Mouse (Mus musculus) hindbrain, postnatal 0 days (tissue): ENCODE measurements at regions not wholly inside any gene's neighbourhood (a gene's known extent, or its start where the extent isn't known, plus 50 kb on each side); places are given as distances from the start of the nearest gene placed in this dataset.

Experiments
- ATAC-seq: fragments of 200-750 bp; cut with Nextera tagmentation; 2 replicates; pipeline ENCODE4 v1.8.0; 2017; ENCODE audit warnings: mild to moderate bottlenecking, moderate TSS enrichment, moderate library complexity
- DNase-seq: peaks from one replicate; pipeline ENCODE4 v3.0.0-alpha.2; 2015; ENCODE audit warnings: low spot score
- H3K27ac ChIP-seq: fragments of 300-500 bp; sonication (generic); 2 replicates; pipeline ENCODE4 v1.5.1; 2014; ENCODE audit warnings: mild to moderate bottlenecking
- H3K27me3 ChIP-seq: fragments of 300-500 bp; sonication (generic); 2 replicates; pipeline ENCODE4 v1.6.1; 2014; ENCODE audit warnings: low read length, mixed read lengths; ENCODE audit not compliant: insufficient read depth
- H3K36me3 ChIP-seq: fragments of 300-500 bp; sonication (generic); 2 replicates; pipeline ENCODE4 v1.6.1; 2014; ENCODE audit warnings: low read length, mixed read lengths; ENCODE audit not compliant: insufficient read depth
- H3K4me1 ChIP-seq: fragments of 300-500 bp; sonication (generic); 2 replicates; pipeline ENCODE4 v1.6.1; 2014; ENCODE audit warnings: antibody characterized with exemption, low read length, mixed read lengths; ENCODE audit not compliant: insufficient read depth
- H3K4me2 ChIP-seq: fragments of 300-500 bp; sonication (generic); 2 replicates; pipeline ENCODE4 v1.6.1; 2014; ENCODE audit warnings: low read depth, mild to moderate bottlenecking, low read length, moderate library complexity, mixed read lengths
- H3K4me3 ChIP-seq: fragments of 300-500 bp; sonication (generic); 2 replicates; pipeline ENCODE4 v1.5.1; 2014; ENCODE audit warnings: low read length
- H3K9ac ChIP-seq: fragments of 300-500 bp; sonication (generic); replicated peaks from 2 replicates; pipeline ENCODE4 v1.6.1; 2014; ENCODE audit warnings: mild to moderate bottlenecking, low read length, moderate library complexity, mixed read lengths
- H3K9me3 ChIP-seq: fragments of 300-500 bp; sonication (generic); 2 replicates; pipeline ENCODE4 v1.6.1; 2016; ENCODE audit warnings: low read length, mixed read lengths
- CTCF ChIP-seq: IDR thresholded peaks from 2 replicates; pipeline ENCODE4 v1.5.1; 2016; ENCODE audit warnings: antibody characterized with exemption, control low read depth, low read depth
- WGBS: fragments of 180-500 bp; shearing (Covaris S2); extraction: QIAGEN DNeasy Blood & Tissue Kit; methylation state at CpG from one replicate; pipeline ENCODE4 v1.1.7; 2014; 5-methylcytosine and 5-hydroxymethylcytosine counted together

DNA sequence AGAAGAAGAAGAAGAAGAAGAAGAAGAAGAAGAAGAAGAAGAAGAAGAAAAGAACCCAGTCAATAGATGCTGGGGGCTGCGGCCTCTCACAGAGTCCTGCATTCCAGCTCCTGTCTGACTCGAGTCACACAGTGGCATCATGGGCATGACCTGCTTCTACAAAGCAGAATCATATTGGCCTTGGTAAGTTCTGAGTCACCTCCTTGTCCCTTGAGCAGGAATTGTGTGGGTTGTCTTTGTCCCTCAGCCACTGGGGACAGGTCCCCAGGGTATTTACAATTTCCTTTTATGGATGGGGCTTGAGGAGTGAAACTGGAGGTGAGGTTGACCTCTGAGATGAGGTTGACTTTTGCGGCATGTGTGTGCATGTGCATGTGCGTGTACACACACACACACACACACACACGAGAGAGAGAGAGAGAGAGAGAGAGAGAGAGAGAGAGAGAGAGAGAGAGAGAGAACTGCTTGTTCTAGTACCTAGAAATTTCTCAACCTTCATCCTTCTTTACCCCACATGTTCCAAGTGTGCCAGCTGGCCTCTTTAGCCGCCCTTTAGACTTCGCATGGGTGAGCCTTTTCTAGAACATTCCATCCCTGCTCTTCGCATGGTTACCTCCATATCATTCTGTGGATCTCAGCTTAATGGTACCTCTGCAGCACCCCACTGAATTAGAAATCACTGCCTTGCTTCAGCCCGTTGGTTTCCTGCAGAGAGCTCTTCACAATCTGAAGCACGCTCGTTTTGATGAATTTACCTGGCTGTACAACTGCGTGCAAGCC is 283.2 kb downstream of the 4933412E24Rik start:
- H3K4me3 ChIP-seq = no peak overlapping the region
- H3K27ac ChIP-seq = no peak overlapping the region
- H3K4me1 ChIP-seq = no peaks in the 10 kb centered on the region
- ATAC-seq (no peak), DNase-seq (no peak)
- H3K4me2 ChIP-seq = no peak overlapping the region
- no peaks in the 10 kb centered on the region for H3K9me3 ChIP-seq
- H3K9ac ChIP-seq = no peak overlapping the region
- no peaks in the 10 kb centered on the region for H3K36me3 ChIP-seq
- TF ChIP-seq CTCF = no peak
- WGBS = 77% methylated on average over 11 of the region's 12 CpGs
- H3K27me3 ChIP-seq = no peaks in the 10 kb centered on the region

DNA sequence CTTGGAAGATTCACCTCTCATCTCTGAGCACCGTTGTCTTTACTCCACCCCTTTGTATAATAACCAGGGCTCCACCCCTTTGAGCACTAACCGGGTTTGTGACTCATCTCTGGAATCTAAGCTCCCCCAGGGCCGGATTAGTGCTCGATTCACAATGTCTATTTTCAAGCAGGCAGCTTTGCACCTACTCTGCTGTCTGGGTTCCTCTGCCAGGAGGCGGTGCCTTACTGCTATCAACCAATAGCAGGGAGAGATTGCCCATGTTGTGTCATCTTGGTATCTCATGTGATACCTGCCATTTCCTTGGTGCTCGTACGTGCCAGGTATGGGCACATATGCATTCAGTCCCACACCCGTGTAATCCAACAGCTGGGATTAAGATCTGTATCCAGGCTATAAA is 285.3 kb downstream of the 4933412E24Rik start:
- Histone ChIP-seq H3K27me3 (no peaks in the 10 kb centered on the region), H3K9me3 (no peaks in the 10 kb centered on the region), H3K36me3 (no peaks in the 10 kb centered on the region), H3K27ac (no peak overlapping the region), H3K9ac (no peak overlapping the region), H3K4me1 (no peaks in the 10 kb centered on the region), H3K4me3 (no peak overlapping the region), H3K4me2 (no peak overlapping the region)
- DNase-seq (no peak), ATAC-seq (no peak)
- TF ChIP-seq CTCF = no peak
- WGBS = 80% methylated on average over 8 of the region's 8 CpGs

GRCm38 (mm10) chr15:59728817-59729560 is 287.4 kb downstream of the 4933412E24Rik start:
- DNase-seq = peak; percentile 17
- Histone ChIP-seq H3K9ac (no peak overlapping the region), H3K27ac (no peak overlapping the region), H3K36me3 (no peaks in the 10 kb centered on the region), H3K4me3 (no peak overlapping the region), H3K4me1 (no peaks in the 10 kb centered on the region), H3K27me3 (no peaks in the 10 kb centered on the region), H3K9me3 (no peaks in the 10 kb centered on the region), H3K4me2 (no peak overlapping the region)
- no peak for ATAC-seq
- no peak for TF ChIP-seq CTCF
- WGBS = 65% methylated on average over 11 of the region's 11 CpGs

DNA sequence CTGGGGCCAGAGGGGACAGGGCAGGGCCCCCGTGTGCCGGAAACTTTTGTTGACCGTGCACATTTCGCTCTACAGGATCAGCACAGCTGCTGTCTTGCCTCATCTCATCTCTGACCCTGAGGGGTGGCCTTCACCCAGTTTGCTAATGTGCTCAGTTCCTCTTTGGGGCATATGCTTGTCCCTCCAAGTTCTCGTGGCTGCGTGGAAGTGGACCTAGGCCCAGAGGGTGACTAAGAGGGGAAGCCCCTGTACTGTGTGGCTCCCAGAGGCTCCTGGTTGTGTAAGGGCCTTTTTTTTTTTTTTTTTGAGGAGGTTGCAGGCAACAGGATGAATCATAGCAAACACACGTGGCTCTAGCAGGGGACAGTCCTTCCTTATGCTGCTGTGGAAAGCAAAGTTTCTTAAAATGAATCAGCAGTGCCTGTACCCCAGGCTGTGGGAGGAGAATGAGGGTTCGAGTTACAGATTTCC is 288.2 kb downstream of the 4933412E24Rik start:
- H3K9ac ChIP-seq = no peak overlapping the region
- ATAC-seq = no peak
- H3K4me2 ChIP-seq = no peak overlapping the region
- no peak overlapping the region for H3K4me3 ChIP-seq
- no peak for DNase-seq
- H3K9me3 ChIP-seq = no peaks in the 10 kb centered on the region
- WGBS = 81% methylated on average over 8 of the region's 8 CpGs
- no peak overlapping the region for H3K27ac ChIP-seq
- H3K4me1 ChIP-seq = no peaks in the 10 kb centered on the region
- no peak for TF ChIP-seq CTCF
- no peaks in the 10 kb centered on the region for H3K27me3 ChIP-seq
- H3K36me3 ChIP-seq = no peaks in the 10 kb centered on the region

DNA sequence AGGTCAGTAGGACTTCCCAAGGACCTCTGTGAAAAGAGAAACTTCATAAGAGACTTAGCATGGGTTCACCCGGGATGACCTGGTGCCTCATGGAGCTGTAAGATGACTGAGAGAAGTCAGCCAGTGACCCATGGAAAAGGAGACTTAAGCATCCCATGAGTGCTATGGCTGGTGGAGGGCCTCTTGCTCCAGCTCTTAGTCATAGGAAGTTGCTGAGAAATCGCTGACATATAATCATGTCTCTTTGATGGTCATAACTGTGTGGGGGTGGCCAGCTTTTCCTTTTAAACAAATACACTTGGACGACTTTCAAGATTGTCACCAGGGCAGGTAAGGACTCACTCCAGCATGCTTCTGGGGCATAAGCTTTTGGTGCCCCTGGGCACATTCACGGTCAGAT is 290.5 kb downstream of the 4933412E24Rik start:
- Histone ChIP-seq H3K9me3 (no peaks in the 10 kb centered on the region), H3K27me3 (no peaks in the 10 kb centered on the region), H3K27ac (no peak overlapping the region), H3K4me3 (no peak overlapping the region), H3K36me3 (no peaks in the 10 kb centered on the region), H3K4me2 (no peak overlapping the region), H3K4me1 (no peaks in the 10 kb centered on the region), H3K9ac (no peak overlapping the region)
- ATAC-seq (no peak), DNase-seq (no peak)
- 85% methylated on average over 4 of the region's 4 CpGs for WGBS
- no peak for TF ChIP-seq CTCF

GRCm38 (mm10) chr15:59722661-59723413 is 293.6 kb downstream of the 4933412E24Rik start:
- Histone ChIP-seq H3K27ac (no peak overlapping the region), H3K4me1 (no peaks in the 10 kb centered on the region), H3K4me2 (no peak overlapping the region), H3K9ac (no peak overlapping the region), H3K36me3 (no peaks in the 10 kb centered on the region), H3K4me3 (no peak overlapping the region), H3K9me3 (no peaks in the 10 kb centered on the region), H3K27me3 (no peaks in the 10 kb centered on the region)
- TF ChIP-seq CTCF = no peak
- 80% methylated on average over 2 of the region's 2 CpGs for WGBS
- no peak for ATAC-seq
- no peak for DNase-seq
